Mouse (Mus musculus): ENCODE results near the gene Adrm1. TPM values are rescaled to one million over a fixed set of nuclear protein-coding genes. Genes with fewer than 3 reads are reported as not detected.
A peak's percentile ranks its signal among the peaks of the same experiment; 100 is the strongest.

The Adrm1 gene
- polyA plus RNA-seq, 1 experiment from 2014 or later, result 170 TPM

DNA sequence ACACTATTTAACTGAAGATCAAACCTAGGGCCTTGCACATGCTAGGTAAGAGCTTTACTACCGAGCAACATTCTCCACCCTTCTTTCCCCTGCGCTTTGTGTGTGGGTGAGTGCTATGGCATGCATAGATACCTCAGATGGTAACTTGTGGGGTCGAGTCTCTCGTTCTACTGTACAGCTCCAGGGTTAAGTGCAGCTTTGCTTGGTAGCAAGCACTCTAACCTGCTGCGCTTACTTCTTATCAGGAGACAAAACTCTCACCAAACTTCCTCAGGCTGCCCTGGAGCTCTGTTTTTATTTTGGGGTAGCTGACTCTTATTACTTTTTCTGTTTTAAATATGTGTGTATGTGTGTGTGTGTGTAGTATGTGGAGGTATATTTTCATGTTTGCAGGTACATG is 35.9 kb upstream of the Adrm1 start:
- H3K4me1 ChIP-seq (replicated peaks; ENCODE audit: insufficient read depth, low read length), result no peaks in the 10 kb centered on the region
- no peak overlapping the region for H3K4me2 ChIP-seq (ENCODE audit: low read length)
- no peaks in the 10 kb centered on the region for H3K27me3 ChIP-seq (ENCODE audit: insufficient read depth, low read length)
- H3K36me3 ChIP-seq (ENCODE audit: insufficient read depth, low read length), result peaks cover 10% of the 10 kb centered on the region; the same call in 1 of the 2 replicates
- 80% methylated on average over 5 of the region's 5 CpGs for WGBS
- no peak overlapping the region for H3K27ac ChIP-seq
- TF ChIP-seq CTCF (IDR thresholded peaks at IDR 0.05; ENCODE audit: low read depth), result no peak
- ATAC-seq (replicated peaks; ENCODE audit: low FRiP score, low read depth), result no peak
- no peak overlapping the region for H3K4me3 ChIP-seq (replicated peaks; ENCODE audit: low read depth, low read length)
- DNase-seq (ENCODE audit: low spot score), result no peak
- no peaks in the 10 kb centered on the region for H3K9me3 ChIP-seq (replicated peaks; ENCODE audit: low read length)
- H3K9ac ChIP-seq (ENCODE audit: low read depth, low read length), result no peak overlapping the region

DNA sequence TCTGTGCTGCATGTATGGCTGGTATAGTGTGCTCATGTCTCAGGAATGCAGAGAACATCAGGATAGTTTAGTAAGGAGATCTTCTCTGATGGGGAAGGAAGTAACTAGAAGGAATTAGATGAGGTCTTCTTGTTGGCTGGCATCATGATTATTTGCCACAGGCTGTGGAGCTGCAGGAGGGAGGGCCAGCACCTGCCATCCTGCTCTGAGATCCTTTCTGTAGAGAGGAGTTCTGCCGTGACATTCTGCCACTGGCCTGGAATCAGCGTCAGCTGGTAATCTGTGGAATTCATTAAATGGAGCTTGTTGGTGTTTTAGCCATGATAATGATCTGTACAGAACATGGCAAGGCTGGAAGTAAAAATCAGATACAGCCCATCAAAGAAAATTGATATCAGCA is 25.2 kb upstream of the Adrm1 start:
- Histone ChIP-seq H3K36me3 (ENCODE audit: insufficient read depth, low read length) (peaks cover 44% of the 10 kb centered on the region), H3K27ac (no peak overlapping the region), H3K9me3 (replicated peaks; ENCODE audit: low read length) (no peaks in the 10 kb centered on the region), H3K4me1 (replicated peaks; ENCODE audit: insufficient read depth, low read length) (no peaks in the 10 kb centered on the region), H3K27me3 (ENCODE audit: insufficient read depth, low read length) (no peaks in the 10 kb centered on the region), H3K4me3 (replicated peaks; ENCODE audit: low read depth, low read length) (no peak overlapping the region), H3K4me2 (ENCODE audit: low read length) (no peak overlapping the region), H3K9ac (ENCODE audit: low read depth, low read length) (no peak overlapping the region)
- WGBS, result 85% methylated on average over 2 of the region's 2 CpGs
- ATAC-seq (replicated peaks; ENCODE audit: low FRiP score, low read depth), result no peak
- no peak for DNase-seq (ENCODE audit: low spot score)
- TF ChIP-seq CTCF (IDR thresholded peaks at IDR 0.05; ENCODE audit: low read depth), result no peak

DNA sequence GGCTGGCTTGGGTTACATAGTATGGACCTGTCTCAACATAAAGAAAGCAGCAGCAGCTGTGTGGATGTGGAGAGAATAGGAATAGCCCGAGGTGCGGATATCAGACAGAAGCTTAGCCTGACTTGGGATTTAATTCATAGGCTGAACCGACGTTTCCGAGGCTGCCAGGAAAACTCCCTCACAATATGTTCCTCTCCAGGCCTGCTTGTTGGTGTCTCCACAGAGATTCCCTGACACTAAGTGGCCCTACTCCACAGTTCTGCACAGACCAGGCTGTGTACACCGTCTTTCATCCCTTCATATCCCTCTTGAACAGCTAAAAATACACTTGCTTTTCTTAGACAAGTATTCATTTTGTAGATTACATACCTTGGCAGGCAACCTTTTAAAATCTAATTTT is 23.9 kb upstream of the Adrm1 start:
- Histone ChIP-seq H3K27ac (no peak overlapping the region), H3K9ac (ENCODE audit: low read depth, low read length) (no peak overlapping the region), H3K36me3 (ENCODE audit: insufficient read depth, low read length) (peaks cover 41% of the 10 kb centered on the region), H3K4me2 (ENCODE audit: low read length) (no peak overlapping the region), H3K27me3 (ENCODE audit: insufficient read depth, low read length) (no peaks in the 10 kb centered on the region), H3K9me3 (replicated peaks; ENCODE audit: low read length) (no peaks in the 10 kb centered on the region), H3K4me3 (replicated peaks; ENCODE audit: low read depth, low read length) (no peak overlapping the region), H3K4me1 (replicated peaks; ENCODE audit: insufficient read depth, low read length) (no peaks in the 10 kb centered on the region)
- no peak for DNase-seq (ENCODE audit: low spot score)
- WGBS, result 90% methylated on average over 6 of the region's 6 CpGs
- no peak for ATAC-seq (replicated peaks; ENCODE audit: low FRiP score, low read depth)
- TF ChIP-seq CTCF (IDR thresholded peaks at IDR 0.05; ENCODE audit: low read depth), result no peak

DNA sequence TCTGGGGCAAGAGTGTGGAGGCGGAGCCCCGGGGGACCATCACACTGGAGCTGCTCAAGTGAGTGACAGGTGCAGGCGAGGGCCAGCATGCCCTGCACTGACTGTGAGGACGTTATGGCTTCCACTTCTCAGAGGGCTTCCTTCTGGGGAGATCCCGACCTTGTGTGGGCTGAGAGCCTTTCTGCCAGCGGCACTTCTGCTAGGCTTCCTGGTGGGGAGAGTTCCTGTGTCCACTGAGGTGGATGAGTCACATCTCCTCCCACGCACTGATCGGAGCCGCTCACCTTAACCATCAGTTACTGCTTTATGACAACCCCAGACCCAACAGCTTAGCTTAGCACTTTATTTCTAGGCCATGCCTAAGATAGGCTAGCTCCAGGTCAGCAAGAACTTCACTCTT is 22.7 kb upstream of the Adrm1 start:
- H3K4me3 ChIP-seq (replicated peaks; ENCODE audit: low read depth, low read length), result no peak overlapping the region
- no peaks in the 10 kb centered on the region for H3K27me3 ChIP-seq (ENCODE audit: insufficient read depth, low read length)
- H3K4me2 ChIP-seq (ENCODE audit: low read length), result no peak overlapping the region
- 63% methylated on average over 9 of the region's 9 CpGs for WGBS
- no peaks in the 10 kb centered on the region for H3K9me3 ChIP-seq (replicated peaks; ENCODE audit: low read length)
- no peak for TF ChIP-seq CTCF (IDR thresholded peaks at IDR 0.05; ENCODE audit: low read depth)
- DNase-seq (ENCODE audit: low spot score), result no peak
- no peak overlapping the region for H3K9ac ChIP-seq (ENCODE audit: low read depth, low read length)
- H3K4me1 ChIP-seq (replicated peaks; ENCODE audit: insufficient read depth, low read length), result no peaks in the 10 kb centered on the region
- H3K27ac ChIP-seq, result no peak overlapping the region
- ATAC-seq (replicated peaks; ENCODE audit: low FRiP score, low read depth), result no peak
- peaks cover 39% of the 10 kb centered on the region for H3K36me3 ChIP-seq (ENCODE audit: insufficient read depth, low read length)

DNA sequence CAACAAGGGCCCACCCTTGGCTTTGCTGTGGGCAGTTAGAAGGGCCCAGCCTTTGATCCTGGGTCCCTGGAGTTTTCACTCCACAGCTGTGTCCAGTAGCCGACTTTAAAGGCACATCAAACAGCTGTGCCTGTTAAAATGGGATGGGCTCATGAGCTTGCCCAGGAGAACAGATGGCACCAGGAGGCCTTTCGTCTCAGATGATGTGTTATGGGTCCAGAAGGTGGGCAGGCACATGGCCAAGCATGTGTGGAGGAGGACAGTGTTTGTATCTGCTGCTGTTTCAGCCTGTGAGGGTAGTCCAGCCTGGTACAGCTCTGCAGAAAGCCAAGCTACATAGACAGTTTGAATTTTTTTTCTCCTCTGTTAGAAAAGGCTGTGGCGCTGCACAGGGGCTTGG is 16.5 kb upstream of the Adrm1 start:
- no peak overlapping the region for H3K27ac ChIP-seq
- H3K9me3 ChIP-seq (replicated peaks; ENCODE audit: low read length), result no peaks in the 10 kb centered on the region
- no peaks in the 10 kb centered on the region for H3K4me1 ChIP-seq (replicated peaks; ENCODE audit: insufficient read depth, low read length)
- WGBS, result 61% methylated on average over 3 of the region's 3 CpGs
- peaks cover 36% of the 10 kb centered on the region for H3K36me3 ChIP-seq (ENCODE audit: insufficient read depth, low read length)
- ATAC-seq (replicated peaks; ENCODE audit: low FRiP score, low read depth) (no peak), DNase-seq (ENCODE audit: low spot score) (no peak)
- H3K9ac ChIP-seq (ENCODE audit: low read depth, low read length), result no peak overlapping the region
- no peak overlapping the region for H3K4me2 ChIP-seq (ENCODE audit: low read length)
- no peak for TF ChIP-seq CTCF (IDR thresholded peaks at IDR 0.05; ENCODE audit: low read depth)
- H3K27me3 ChIP-seq (ENCODE audit: insufficient read depth, low read length), result no peaks in the 10 kb centered on the region
- H3K4me3 ChIP-seq (replicated peaks; ENCODE audit: low read depth, low read length), result no peak overlapping the region

DNA sequence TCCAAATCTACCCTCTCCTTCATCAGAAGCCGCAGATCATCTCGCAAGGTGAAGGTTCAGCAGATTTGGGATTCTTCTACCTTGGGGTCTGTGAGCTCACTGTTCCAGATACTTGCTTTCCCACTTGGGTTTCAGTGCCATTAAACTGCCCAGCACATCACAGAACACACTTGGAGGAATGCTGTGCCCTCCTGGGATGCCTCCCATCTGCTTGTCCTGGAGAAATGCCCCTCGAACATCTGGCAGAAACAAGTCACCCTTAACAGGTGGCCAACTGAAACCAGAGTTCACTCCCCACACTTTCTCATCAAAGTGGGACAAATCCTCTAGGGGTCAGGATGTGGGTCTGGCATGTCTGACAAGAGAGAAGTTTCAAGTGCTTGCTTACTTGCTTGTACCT is 12.7 kb upstream of the Adrm1 start:
- Histone ChIP-seq H3K36me3 (ENCODE audit: insufficient read depth, low read length) (peaks cover 43% of the 10 kb centered on the region), H3K4me3 (replicated peaks; ENCODE audit: low read depth, low read length) (no peak overlapping the region), H3K27me3 (ENCODE audit: insufficient read depth, low read length) (no peaks in the 10 kb centered on the region), H3K27ac (no peak overlapping the region), H3K9ac (ENCODE audit: low read depth, low read length) (no peak overlapping the region), H3K4me2 (ENCODE audit: low read length) (no peak overlapping the region), H3K4me1 (replicated peaks; ENCODE audit: insufficient read depth, low read length) (no peaks in the 10 kb centered on the region), H3K9me3 (replicated peaks; ENCODE audit: low read length) (no peaks in the 10 kb centered on the region)
- ATAC-seq (replicated peaks; ENCODE audit: low FRiP score, low read depth) (peak; percentile 50; the same call in 1 of the 2 replicates), DNase-seq (ENCODE audit: low spot score) (peak; percentile 62)
- no peak for TF ChIP-seq CTCF (IDR thresholded peaks at IDR 0.05; ENCODE audit: low read depth)
- 60% methylated on average over 3 of the region's 3 CpGs for WGBS

DNA sequence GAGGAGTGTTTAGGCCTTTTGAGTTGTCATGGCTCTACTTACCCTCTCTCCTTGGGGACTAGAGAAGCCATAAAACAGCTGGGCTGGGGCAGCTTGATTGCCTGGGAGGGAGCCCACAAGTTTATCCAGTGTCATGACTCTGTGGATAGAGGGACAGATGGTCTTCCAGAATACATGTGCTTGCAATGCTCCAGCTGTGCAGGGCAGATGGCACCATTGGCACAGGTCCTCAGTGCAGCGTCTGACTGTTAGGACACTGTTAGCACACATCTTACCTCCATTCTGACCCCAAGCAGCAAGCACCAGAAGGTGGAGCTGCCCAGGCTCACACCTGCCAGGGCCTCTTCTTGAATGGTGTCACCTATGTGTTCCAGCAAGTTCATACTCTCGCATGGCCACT is 5.4 kb upstream of the Adrm1 start:
- 70% methylated on average over 2 of the region's 2 CpGs for WGBS
- TF ChIP-seq CTCF (IDR thresholded peaks at IDR 0.05; ENCODE audit: low read depth), result no peak

More for the DNA sequence above, 5.4 kb upstream of the Adrm1 start:
- Histone ChIP-seq H3K4me3 (replicated peaks; ENCODE audit: low read depth, low read length) (no peak overlapping the region), H3K9me3 (replicated peaks; ENCODE audit: low read length) (no peaks in the 10 kb centered on the region), H3K27ac (no peak overlapping the region), H3K9ac (ENCODE audit: low read depth, low read length) (no peak overlapping the region), H3K4me1 (replicated peaks; ENCODE audit: insufficient read depth, low read length) (no peaks in the 10 kb centered on the region), H3K27me3 (ENCODE audit: insufficient read depth, low read length) (no peaks in the 10 kb centered on the region), H3K36me3 (ENCODE audit: insufficient read depth, low read length) (peaks cover 13% of the 10 kb centered on the region), H3K4me2 (ENCODE audit: low read length) (no peak overlapping the region)
- DNase-seq (ENCODE audit: low spot score) (no peak), ATAC-seq (replicated peaks; ENCODE audit: low FRiP score, low read depth) (no peak)
